Mouse (Mus musculus) bone marrow, adult 2 months (tissue): ENCODE results near the gene Rps6ka1.

ENCODE experiments used
- CTCF ChIP-seq: fragments of 200-500 bp; IDR thresholded peaks from 2 replicates; pipeline ENCODE4 v1.5.1; 2011; ENCODE audit warnings: low read length, control low read depth; ENCODE audit not compliant: control insufficient read depth, insufficient read depth
- POLR2A ChIP-seq: fragments of 200-500 bp; IDR thresholded peaks from 2 replicates; pipeline ENCODE4 v1.6.1; 2011; ENCODE audit warnings: low read depth, mild to moderate bottlenecking, control low read depth, low read length, borderline replicate concordance; ENCODE audit not compliant: control insufficient read depth

GRCm38 (mm10) chr4:133815635-133816503 is 71.7 kb downstream of the Rps6ka1 start:
- TF ChIP-seq CTCF = no peak
- TF ChIP-seq POLR2A = no peak
